In the genomic region with DNA sequence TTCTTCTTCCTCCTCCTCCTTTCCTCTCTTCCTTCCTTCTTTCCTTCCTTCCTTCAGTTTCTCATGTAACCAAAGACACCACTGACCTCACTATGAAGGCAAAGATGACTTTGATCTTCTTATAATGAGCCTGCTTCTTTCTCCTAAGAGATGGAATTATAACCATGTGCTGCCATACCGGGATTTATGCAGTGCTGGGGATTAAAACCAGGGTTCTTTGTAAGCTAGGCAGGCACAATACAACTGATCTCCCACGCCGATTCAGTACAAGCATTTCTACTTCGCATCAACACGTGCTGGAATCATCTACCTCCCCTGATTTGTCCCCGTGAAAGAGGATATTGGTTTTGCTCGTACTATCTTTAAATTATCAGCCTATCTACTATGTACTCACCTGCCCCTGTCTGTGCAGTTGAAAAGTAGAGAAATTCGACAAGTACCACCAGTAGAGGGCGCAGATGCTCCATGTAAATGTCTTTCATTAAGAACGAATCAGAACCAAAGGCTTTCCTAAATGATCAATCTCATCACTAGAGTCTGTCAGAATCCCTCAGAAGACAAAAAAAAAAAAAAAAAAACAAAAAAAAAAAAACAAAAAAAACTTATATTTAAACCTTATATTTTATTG, we compare ENCODE assay signal across 8 mouse cellular contexts.
DNase-seq lines count a peak whose midpoint lies in the region; ATAC-seq and TF ChIP-seq lines count a peak whose summit lies in the region.

No protein-coding gene starts in this region.

- no peaks in the 10 kb centered on the region; a peak in 1 of 4 replicates for H3K27me3 ChIP-seq in MEL (ENCODE audit: control insufficient read depth in 1 of 2, insufficient read depth in 2 of 2, low read length in 2 of 2)
- H3K27me3 ChIP-seq in cerebellum, adult 2 months (ENCODE audit: control insufficient read depth, insufficient read depth, low read length): no peaks in the 10 kb centered on the region
- no peaks in the 10 kb centered on the region for H3K27me3 ChIP-seq in kidney, postnatal 0 days (ENCODE audit: insufficient read depth, low read length)
- H3K27me3 ChIP-seq in limb, embryonic 14.5 days (ENCODE audit: control insufficient read depth, insufficient read depth, low read length): no peaks in the 10 kb centered on the region
- H3K27me3 ChIP-seq in neural tube, embryonic 13.5 days: no peaks in the 10 kb centered on the region

- H3K4me3 ChIP-seq in MEL (ENCODE audit: control insufficient read depth in 1 of 2, insufficient read depth in 1 of 2, low read depth in 2 of 2, low read length in 2 of 2): no peak overlapping the region
- H3K4me3 ChIP-seq in cerebellum, adult 2 months (replicated peaks; ENCODE audit: insufficient read depth, low read depth, low read length): no peak overlapping the region
- H3K4me3 ChIP-seq in kidney, postnatal 0 days (replicated peaks; ENCODE audit: low read depth, low read length): no peak overlapping the region
- no peak overlapping the region for H3K4me3 ChIP-seq in limb, embryonic 14.5 days (replicated peaks; ENCODE audit: low read length)
- no peak overlapping the region for H3K4me3 ChIP-seq in neural tube, embryonic 13.5 days

- ATAC-seq in kidney, postnatal 0 days (replicated peaks; ENCODE audit: low FRiP score, low read depth): 0 out of 2 replicates have a peak, but pooled peaks have one; percentile 29
- peak; percentile 60; the same call in 1 of the 2 replicates for ATAC-seq in limb, embryonic 14.5 days (ENCODE audit: low FRiP score, low read depth)
- ATAC-seq in neural tube, embryonic 13.5 days (ENCODE audit: low read depth): peak; percentile 76

- H3K9me3 ChIP-seq in MEL (replicated peaks; ENCODE audit: insufficient read depth, low read length): no peaks in the 10 kb centered on the region
- no peaks in the 10 kb centered on the region for H3K9me3 ChIP-seq in kidney, postnatal 0 days (replicated peaks; ENCODE audit: low read length)
- no peaks in the 10 kb centered on the region for H3K9me3 ChIP-seq in limb, embryonic 14.5 days (ENCODE audit: control insufficient read depth, low read length)
- no peaks in the 10 kb centered on the region for H3K9me3 ChIP-seq in neural tube, embryonic 13.5 days

- H3K9ac ChIP-seq in MEL (ENCODE audit: control insufficient read depth, low read depth, low read length, poor library complexity, severe bottlenecking): no peak overlapping the region
- H3K9ac ChIP-seq in kidney, postnatal 0 days (ENCODE audit: low read depth, low read length): no peak overlapping the region
- no peak overlapping the region for H3K9ac ChIP-seq in limb, embryonic 14.5 days (ENCODE audit: low read depth, low read length, severe bottlenecking)
- H3K9ac ChIP-seq in neural tube, embryonic 13.5 days: no peak overlapping the region

- TF ChIP-seq CTCF in MEL (IDR thresholded peaks at IDR 0.05 in 2 of 3, conservative IDR thresholded peaks at IDR 0.05 in 1 of 3; ENCODE audit: control insufficient read depth in 1 of 3, insufficient read depth in 1 of 3, low read depth in 2 of 3, low read length in 3 of 3, poor library complexity in 1 of 3, severe bottlenecking in 1 of 3): peak; percentile 36 to 72 (median 46); a peak in 5 of 6 replicates
- peak; percentile 40; the same call in 1 of the 2 replicates for TF ChIP-seq CTCF in cerebellum, adult 2 months (IDR thresholded peaks at IDR 0.05; ENCODE audit: borderline replicate concordance, insufficient read depth, low read depth, low read length)
- TF ChIP-seq CTCF in kidney, postnatal 0 days (IDR thresholded peaks at IDR 0.05; ENCODE audit: low read depth): peak; percentile 81

- peak; percentile 76 for TF ChIP-seq RAD21 in MEL (IDR thresholded peaks at IDR 0.05; ENCODE audit: low read depth, low read length)

- no peaks in the 10 kb centered on the region for H3K4me1 ChIP-seq in MEL (ENCODE audit: control insufficient read depth in 1 of 2, insufficient read depth in 2 of 2, low read length in 2 of 2)
- no peaks in the 10 kb centered on the region for H3K4me1 ChIP-seq in cerebellum, adult 2 months (ENCODE audit: control insufficient read depth, insufficient read depth, low read length)
- H3K4me1 ChIP-seq in kidney, postnatal 0 days (replicated peaks; ENCODE audit: insufficient read depth, low read length): no peaks in the 10 kb centered on the region
- no peaks in the 10 kb centered on the region for H3K4me1 ChIP-seq in limb, embryonic 14.5 days (ENCODE audit: control insufficient read depth, insufficient read depth, low read length)
- no peaks in the 10 kb centered on the region for H3K4me1 ChIP-seq in neural tube, embryonic 13.5 days (replicated peaks)

- no peak for TF ChIP-seq EP300 in MEL (IDR thresholded peaks at IDR 0.05; ENCODE audit: low read depth in 1 of 2, low read length in 2 of 2)

- WGBS in cerebellum, adult 2 months: 21% methylated on average over 10 of the region's 10 CpGs
- WGBS in kidney, postnatal 0 days: 19% methylated on average over 10 of the region's 10 CpGs
- 16% methylated on average over 10 of the region's 10 CpGs for WGBS in limb, embryonic 14.5 days
- 17% methylated on average over 10 of the region's 10 CpGs for WGBS in neural tube, embryonic 13.5 days

- no peaks in the 10 kb centered on the region for H3K36me3 ChIP-seq in MEL (ENCODE audit: control insufficient read depth in 1 of 2, insufficient read depth in 2 of 2, low read length in 2 of 2)
- H3K36me3 ChIP-seq in kidney, postnatal 0 days (ENCODE audit: insufficient read depth, low read length): no peaks in the 10 kb centered on the region
- no peaks in the 10 kb centered on the region for H3K36me3 ChIP-seq in limb, embryonic 14.5 days (ENCODE audit: control insufficient read depth, insufficient read depth, low read length)
- H3K36me3 ChIP-seq in neural tube, embryonic 13.5 days: no peaks in the 10 kb centered on the region

- no peak for TF ChIP-seq POLR2A in MEL (IDR thresholded peaks at IDR 0.05; ENCODE audit: control insufficient read depth in 1 of 2, insufficient read depth in 1 of 2, low read depth in 1 of 2, low read length in 2 of 2, poor library complexity in 1 of 2)
- no peak for TF ChIP-seq POLR2A in cerebellum, adult 2 months (IDR thresholded peaks at IDR 0.05; ENCODE audit: borderline replicate concordance, insufficient read depth, low read length)
- no peak for TF ChIP-seq POLR2A in limb, embryonic 14.5 days (IDR thresholded peaks at IDR 0.05; ENCODE audit: borderline replicate concordance, extremely low read depth, insufficient read depth, insufficient read length)

- no peaks in the 10 kb centered on the region for H3K79me2 ChIP-seq in MEL (ENCODE audit: control insufficient read depth, insufficient read depth, low read length, poor library complexity)

- no peak overlapping the region for H3K27ac ChIP-seq in MEL (ENCODE audit: control insufficient read depth, low read depth, low read length)
- no peak overlapping the region for H3K27ac ChIP-seq in cerebellum, adult 2 months (ENCODE audit: insufficient read depth, low read length)
- H3K27ac ChIP-seq in kidney, postnatal 0 days: no peak overlapping the region
- H3K27ac ChIP-seq in limb, embryonic 14.5 days (replicated peaks; ENCODE audit: low read depth, low read length): no peak overlapping the region
- H3K27ac ChIP-seq in neural tube, embryonic 13.5 days (replicated peaks): no peak overlapping the region

- peak; percentile 81 for DNase-seq in 3T3-L1 (ENCODE audit: low read depth, low spot score)
- peak; percentile 64 for DNase-seq in MEL (ENCODE audit: low read depth, low spot score)
- DNase-seq in cerebellum, adult 2 months: peak; percentile 38 to 56
- peak; percentile 38 to 91 for DNase-seq in frontal cortex, adult 2 months (ENCODE audit: extremely low spot score in 1 of 2, low spot score in 1 of 2)
- peak; percentile 83 for DNase-seq in kidney, postnatal 0 days (ENCODE audit: low spot score)
- peak; percentile 89 for DNase-seq in limb, embryonic 14.5 days (ENCODE audit: low spot score)
- DNase-seq in thymus, postnatal 36 days: peak; percentile 23 to 53

- H3K4me2 ChIP-seq in kidney, postnatal 0 days (ENCODE audit: low read length): no peak overlapping the region
- H3K4me2 ChIP-seq in limb, embryonic 14.5 days (replicated peaks; ENCODE audit: low read depth, low read length, severe bottlenecking): no peak overlapping the region
- no peak overlapping the region for H3K4me2 ChIP-seq in neural tube, embryonic 13.5 days

TF ChIP-seq in MEL, 35 proteins besides CTCF, POLR2A, EP300 and RAD21:
- no peak for TF ChIP-seq E2F4 (IDR thresholded peaks at IDR 0.05; ENCODE audit: borderline replicate concordance, low read depth, low read length)
- peak; percentile 52 for TF ChIP-seq SMC3 (IDR thresholded peaks at IDR 0.05; ENCODE audit: low read depth, low read length)
- TF ChIP-seq BHLHE40 (IDR thresholded peaks at IDR 0.05; ENCODE audit: borderline replicate concordance, low read depth, low read length): no peak
- TF ChIP-seq USF1 (IDR thresholded peaks at IDR 0.05; ENCODE audit: low read depth, low read length): no peak
- TF ChIP-seq MXI1 (IDR thresholded peaks at IDR 0.05; ENCODE audit: low read depth, low read length): no peak
- peak; percentile 21; the same call in 1 of the 2 replicates for TF ChIP-seq ZC3H11A (IDR thresholded peaks at IDR 0.05; ENCODE audit: low read depth, low read length)
- TF ChIP-seq MYB (IDR thresholded peaks at IDR 0.05; ENCODE audit: low read depth, low read length): no peak
TF ChIP-seq in MEL: peak in this region for 2.

Comparison
In these comparisons a context has a peak if more than half of its experiments do, and no peak if none do; other contexts are left out.
1. DNase-seq: peak in every context shown above with its lines; median percentile 89 in limb, embryonic 14.5 days; 83 in kidney, postnatal 0 days; 81 in 3T3-L1; 64 in frontal cortex, adult 2 months; 64 in MEL; 47 in cerebellum, adult 2 months; 38 in thymus, postnatal 36 days.